Mouse (Mus musculus) stomach, postnatal 0 days (tissue): ENCODE results near the gene Col3a1. TPM values are rescaled to one million over a fixed set of nuclear protein-coding genes. Genes with fewer than 3 reads are reported as not detected.

Experiments
- ATAC-seq: fragments of 200-750 bp; cut with Nextera tagmentation; 2 replicates; pipeline ENCODE4 v1.8.0; 2017; ENCODE audit not compliant: low FRiP score, low TSS enrichment
- DNase-seq: peaks from one replicate; pipeline ENCODE4 v3.0.0-alpha.2; 2016; ENCODE audit warnings: low spot score
- H3K27ac ChIP-seq: fragments of 300-500 bp; sonication (generic); replicated peaks from 2 replicates; pipeline ENCODE4 v1.5.1; 2014; ENCODE audit warnings: mild to moderate bottlenecking, control low read depth
- H3K27me3 ChIP-seq: fragments of 300-500 bp; sonication (generic); 2 replicates; pipeline ENCODE4 v1.6.1; 2014; ENCODE audit warnings: low read length; ENCODE audit not compliant: control insufficient read depth, insufficient read depth
- H3K36me3 ChIP-seq: fragments of 300-500 bp; sonication (generic); 2 replicates; pipeline ENCODE4 v1.6.1; 2014; ENCODE audit warnings: low read length, mixed read lengths; ENCODE audit not compliant: control insufficient read depth, insufficient read depth
- H3K4me1 ChIP-seq: fragments of 300-500 bp; sonication (generic); replicated peaks from 2 replicates; pipeline ENCODE4 v1.6.1; 2014; ENCODE audit warnings: antibody characterized with exemption; ENCODE audit not compliant: control insufficient read depth, insufficient read depth
- H3K4me2 ChIP-seq: fragments of 300-500 bp; sonication (generic); replicated peaks from 2 replicates; pipeline ENCODE4 v1.6.1; 2014; ENCODE audit warnings: low read depth, mild to moderate bottlenecking, control low read depth, moderate library complexity
- H3K4me3 ChIP-seq: fragments of 300-500 bp; sonication (generic); 2 replicates; pipeline ENCODE4 v1.5.1; 2014; ENCODE audit warnings: low read depth, low read length, control low read depth
- H3K9ac ChIP-seq: fragments of 300-500 bp; sonication (generic); 2 replicates; pipeline ENCODE4 v1.6.1; 2014; ENCODE audit warnings: mild to moderate bottlenecking, low read length, control low read depth, mixed read lengths
- H3K9me3 ChIP-seq: fragments of 300-500 bp; sonication (generic); 2 replicates; pipeline ENCODE4 v1.6.1; 2016; ENCODE audit warnings: low read length; ENCODE audit not compliant: control insufficient read depth
- CTCF ChIP-seq: IDR thresholded peaks from 2 replicates; pipeline ENCODE4 v1.5.1; 2016; ENCODE audit warnings: antibody characterized with exemption, low read depth, mild to moderate bottlenecking, moderate library complexity
- EP300 ChIP-seq: optimal IDR thresholded peaks from 2 replicates; pipeline ENCODE3; 2016; ENCODE audit warnings: antibody characterized with exemption
- WGBS: fragments of 180-500 bp; shearing (Covaris S2); extraction: QIAGEN DNeasy Blood & Tissue Kit; methylation state at CpG from one replicate; pipeline ENCODE4 v1.1.7; 2014; 5-methylcytosine and 5-hydroxymethylcytosine counted together
- microRNA-seq: library from miRNA; unstranded; fragments of <30 nt; microRNA quantifications from one replicate; pipeline ENCODE4, GENCODE M21; 2016
- polyA plus RNA-seq: library from polyadenylated mRNA; unstranded; fragments of >200 nt; fragmentation: Nextera tagmentation; extraction: Ambion mirVana; gene quantifications from 2 replicates; pipeline ENCODE4 v1.2.1, GENCODE M21; 2015

Gene Col3a1
- polyA plus RNA-seq, 1 experiment from 2014 or later = 1,202 TPM

DNA sequence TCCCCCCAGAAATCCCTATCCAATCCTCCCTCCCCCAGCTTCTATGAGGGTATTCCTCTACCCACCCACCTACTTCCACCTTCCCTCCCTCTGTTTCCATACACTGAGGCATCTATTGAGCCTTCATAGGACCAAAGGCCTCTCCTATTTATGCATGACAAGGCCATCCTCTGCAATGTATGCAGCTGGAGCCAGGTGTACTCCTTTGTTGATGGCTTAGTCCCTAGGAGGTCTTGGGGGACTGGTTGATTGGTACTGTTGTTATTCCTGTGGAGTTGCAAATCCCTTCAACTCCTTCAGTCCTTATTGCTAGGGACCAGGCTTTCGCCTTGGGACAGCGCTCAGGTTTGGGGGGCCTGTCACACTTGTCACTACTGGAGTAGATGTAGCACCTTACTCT, 48.3 kb downstream of the Col3a1 start:
- no peak overlapping the region for H3K27ac ChIP-seq
- no peak for TF ChIP-seq CTCF
- no peak for TF ChIP-seq EP300
- no peaks in the 10 kb centered on the region for H3K36me3 ChIP-seq
- H3K9me3 ChIP-seq = no peaks in the 10 kb centered on the region
- H3K9ac ChIP-seq = no peak overlapping the region
- H3K27me3 ChIP-seq = no peaks in the 10 kb centered on the region
- no peak overlapping the region for H3K4me2 ChIP-seq
- DNase-seq (no peak), ATAC-seq (no peak)
- 91% methylated on average over 2 of the region's 2 CpGs for WGBS
- H3K4me1 ChIP-seq = no peaks in the 10 kb centered on the region
- no peak overlapping the region for H3K4me3 ChIP-seq

DNA sequence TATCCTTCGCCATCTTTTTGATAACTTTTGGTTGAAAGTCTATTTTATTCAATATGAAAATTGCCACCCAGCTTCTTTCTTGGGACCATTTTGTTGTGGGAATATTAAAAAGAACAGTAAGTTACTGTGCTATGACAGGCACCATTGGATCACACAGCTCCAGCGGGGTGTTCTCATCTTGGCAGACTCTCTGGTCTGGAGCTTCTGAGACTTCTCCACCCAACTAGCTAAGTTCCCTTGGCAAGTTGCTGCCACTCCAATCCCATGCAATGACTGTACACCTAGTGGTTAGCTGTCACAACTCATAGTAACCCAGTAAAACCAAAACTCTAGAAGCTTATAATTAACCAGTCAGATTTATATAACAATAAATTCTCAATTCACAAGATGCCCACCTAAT, 51.9 kb downstream of the Col3a1 start:
- H3K36me3 ChIP-seq = 0 out of 2 replicates have a peak, but pooled peaks cover 2% of the 10 kb centered on the region
- H3K9me3 ChIP-seq = no peaks in the 10 kb centered on the region
- H3K27ac ChIP-seq = no peak overlapping the region
- no peaks in the 10 kb centered on the region for H3K27me3 ChIP-seq
- TF ChIP-seq CTCF = no peak
- TF ChIP-seq EP300 = no peak
- H3K4me2 ChIP-seq = no peak overlapping the region
- 97% methylated on average over 2 of the region's 2 CpGs for WGBS
- ATAC-seq = no peak
- no peak for DNase-seq
- H3K4me1 ChIP-seq = no peaks in the 10 kb centered on the region
- no peak overlapping the region for H3K9ac ChIP-seq
- no peak overlapping the region for H3K4me3 ChIP-seq

DNA sequence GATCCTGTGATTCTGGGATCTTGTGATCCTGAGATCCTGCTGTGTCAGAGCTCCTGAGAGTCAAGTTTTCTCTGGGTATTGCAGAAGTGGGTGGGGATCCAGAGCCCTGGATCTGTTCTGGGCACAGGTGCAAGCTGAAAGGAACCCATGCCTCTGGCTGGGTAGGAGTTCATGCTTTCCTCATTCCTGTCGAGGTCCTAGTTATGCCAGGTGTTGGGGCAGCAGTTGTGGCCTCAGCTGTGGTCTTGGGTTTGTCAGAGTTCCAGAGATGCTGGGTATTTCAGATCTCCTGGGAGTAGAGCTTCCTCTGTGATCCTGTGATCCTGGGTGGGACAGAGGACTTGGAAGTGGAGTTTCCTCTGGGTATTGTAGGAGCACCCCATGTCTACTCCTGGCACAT, 54.1 kb downstream of the Col3a1 start:
- H3K9ac ChIP-seq = no peak overlapping the region
- 0 out of 2 replicates have a peak, but pooled peaks cover 2% of the 10 kb centered on the region for H3K36me3 ChIP-seq
- H3K4me1 ChIP-seq = no peaks in the 10 kb centered on the region
- H3K4me3 ChIP-seq = no peak overlapping the region
- ATAC-seq (no peak), DNase-seq (no peak)
- TF ChIP-seq EP300 = no peak
- no peak for TF ChIP-seq CTCF
- 54% methylated on average over 1 of the region's 1 CpGs for WGBS
- no peak overlapping the region for H3K27ac ChIP-seq
- no peaks in the 10 kb centered on the region for H3K9me3 ChIP-seq
- no peaks in the 10 kb centered on the region for H3K27me3 ChIP-seq
- H3K4me2 ChIP-seq = no peak overlapping the region

DNA sequence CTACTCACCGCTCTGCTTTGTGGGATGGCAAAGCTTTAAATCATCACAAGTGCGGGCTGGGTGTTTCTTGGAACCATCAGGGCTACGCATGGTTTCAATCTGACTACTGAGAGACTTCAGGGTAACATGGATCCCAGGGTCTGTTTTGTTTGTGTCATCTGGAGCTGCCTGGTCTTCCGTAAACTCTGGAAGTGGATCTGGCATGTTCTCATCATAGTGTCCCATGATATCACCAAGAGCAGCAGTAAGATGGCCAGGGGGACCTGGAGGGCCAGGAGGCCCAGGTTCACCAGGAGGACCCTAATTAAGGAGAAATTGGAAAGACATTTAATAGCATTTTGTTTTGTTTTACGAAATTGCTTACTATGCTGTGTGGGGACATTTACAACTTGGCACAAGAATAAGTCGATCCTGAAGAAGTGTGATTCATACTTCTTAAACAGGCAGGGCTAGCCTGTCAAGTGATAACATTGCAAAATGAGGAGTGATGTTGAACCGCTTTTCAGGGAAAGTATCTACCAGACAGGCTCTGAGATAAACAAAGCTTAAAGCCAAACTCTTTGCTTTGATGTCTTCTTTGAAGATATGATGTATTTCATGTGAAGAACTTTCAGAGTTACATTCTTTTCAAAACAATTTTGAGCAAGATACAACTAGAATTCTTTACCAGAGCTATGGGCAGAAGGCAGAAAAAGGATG, 68.8 kb downstream of the Col3a1 start:
- H3K27ac ChIP-seq = no peak overlapping the region
- no peak overlapping the region for H3K4me2 ChIP-seq
- DNase-seq = no peak
- no peaks in the 10 kb centered on the region for H3K36me3 ChIP-seq
- TF ChIP-seq CTCF = no peak
- TF ChIP-seq EP300 = no peak
- H3K4me3 ChIP-seq = no peak overlapping the region
- no peak overlapping the region for H3K9ac ChIP-seq
- no peak for ATAC-seq
- WGBS = 65% methylated on average over 7 of the region's 7 CpGs
- H3K4me1 ChIP-seq = no peaks in the 10 kb centered on the region
- H3K9me3 ChIP-seq = no peaks in the 10 kb centered on the region
- H3K27me3 ChIP-seq = no peaks in the 10 kb centered on the region

DNA sequence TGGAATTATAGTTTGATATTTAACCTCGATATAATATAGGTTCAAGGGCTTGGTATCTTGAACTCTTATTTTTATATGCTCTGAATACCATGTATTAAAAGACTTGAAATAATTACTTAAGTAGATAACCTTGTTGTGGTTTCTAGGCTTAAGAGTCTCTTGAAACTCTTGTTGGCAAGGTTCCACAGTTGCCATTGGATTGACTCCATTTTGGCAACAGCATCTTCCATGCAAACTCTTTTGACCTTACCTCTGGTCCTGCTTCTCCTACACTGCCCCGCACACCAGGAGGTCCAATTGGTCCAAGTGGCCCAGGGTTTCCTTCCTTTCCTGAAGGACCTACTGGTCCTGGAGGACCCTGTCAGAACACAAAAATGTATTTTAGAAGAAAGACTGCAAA, 70.5 kb downstream of the Col3a1 start:
- WGBS = 84% methylated on average over 2 of the region's 2 CpGs
- Histone ChIP-seq H3K4me1 (no peaks in the 10 kb centered on the region), H3K27ac (no peak overlapping the region), H3K4me2 (no peak overlapping the region), H3K4me3 (no peak overlapping the region), H3K27me3 (no peaks in the 10 kb centered on the region), H3K9me3 (no peaks in the 10 kb centered on the region), H3K9ac (no peak overlapping the region), H3K36me3 (no peaks in the 10 kb centered on the region)
- TF ChIP-seq CTCF (no peak), EP300 (no peak)
- ATAC-seq (no peak), DNase-seq (no peak)

Small RNA genes lying within 50 kb of the gene (microRNA-seq; reads per million reads assigned to microRNA genes)
- gene Gm47302 = 2.6 reads per million

Other genes starting within 250 kb of the Col3a1 start
- gene Col5a2, start 191.7 kb downstream of the Col3a1 start, polyA plus RNA-seq = 52.9 and 55.4 TPM in 2 replicates